Mouse (Mus musculus) liver, adult (tissue): ENCODE measurements around the gene Dst.

Source experiments
- GATA4 ChIP-seq: IDR thresholded peaks from 2 replicates; pipeline ENCODE4 v1.6.1; 2014; ENCODE audit warnings: mild to moderate bottlenecking, low read length; ENCODE audit not compliant: insufficient replicate concordance

The Dst gene

GRCm38 (mm10) chr1:34188721-34189236 is 280.8 kb downstream of the Dst start:
- no peak for TF ChIP-seq GATA4

- TF ChIP-seq GATA4: no peak
These were observed 281.3 kb downstream of the Dst start for GRCm38 (mm10) chr1:34189318-34189717.

DNA sequence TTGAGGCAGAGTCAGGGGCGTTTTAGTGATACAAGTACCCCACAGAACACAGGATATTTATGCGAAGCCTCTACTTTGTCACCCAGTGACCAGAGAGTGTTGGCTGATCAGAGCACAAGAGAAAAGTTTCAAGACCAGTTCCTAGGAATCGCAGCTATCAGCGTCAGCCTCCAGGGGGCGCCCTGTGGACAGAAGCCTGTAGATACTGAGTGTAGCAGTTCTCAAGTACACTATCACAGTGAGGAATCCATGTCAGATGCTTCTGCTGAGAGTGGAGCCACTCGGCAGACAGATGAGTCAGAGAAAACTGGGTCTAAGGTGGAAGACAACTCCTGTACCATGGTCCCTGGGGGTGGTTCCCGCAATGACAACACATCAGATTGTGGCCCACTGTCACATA is 281.9 kb downstream of the Dst start:
- no peak for TF ChIP-seq GATA4

- TF ChIP-seq GATA4: no peak
These were observed 284.1 kb downstream of the Dst start for GRCm38 (mm10) chr1:34192174-34192573.

DNA sequence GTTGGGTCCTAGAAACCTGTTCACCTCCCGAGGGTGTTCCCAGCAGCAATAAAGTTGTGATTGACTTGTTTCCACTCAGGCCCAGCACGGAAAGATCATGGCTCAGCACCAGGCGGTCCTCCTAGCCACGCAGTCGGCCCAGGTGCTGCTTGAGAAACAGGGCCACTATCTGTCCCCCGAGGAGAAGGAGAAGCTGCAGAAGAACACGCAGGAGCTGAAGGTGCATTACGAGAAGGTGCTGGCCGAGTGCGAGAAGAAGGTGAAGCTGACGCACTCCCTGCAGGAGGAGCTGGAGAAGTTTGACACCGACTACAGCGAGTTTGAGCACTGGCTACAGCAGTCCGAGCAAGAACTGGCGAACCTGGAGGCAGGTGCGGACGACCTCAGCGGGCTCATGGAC is 292.8 kb downstream of the Dst start:
- no peak for TF ChIP-seq GATA4

DNA sequence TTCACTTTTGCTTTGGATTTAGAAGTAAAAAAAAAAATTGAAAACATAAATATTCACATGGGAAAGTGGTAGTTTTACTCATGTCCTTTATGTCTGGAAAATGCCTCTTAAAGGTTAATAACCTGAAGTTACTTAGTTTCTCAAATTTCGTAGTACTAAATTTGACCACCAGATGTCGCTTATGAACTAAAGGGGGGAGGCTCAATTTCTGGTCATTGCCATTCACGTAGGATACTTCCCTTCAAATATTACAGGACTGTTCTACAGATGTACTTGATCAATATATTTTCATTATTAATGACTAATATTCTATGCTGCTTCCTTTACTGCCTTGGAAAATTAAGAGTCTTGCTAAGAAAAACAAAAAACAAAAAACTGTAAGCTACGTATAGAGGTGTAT is 293.5 kb downstream of the Dst start:
- no peak for TF ChIP-seq GATA4

DNA sequence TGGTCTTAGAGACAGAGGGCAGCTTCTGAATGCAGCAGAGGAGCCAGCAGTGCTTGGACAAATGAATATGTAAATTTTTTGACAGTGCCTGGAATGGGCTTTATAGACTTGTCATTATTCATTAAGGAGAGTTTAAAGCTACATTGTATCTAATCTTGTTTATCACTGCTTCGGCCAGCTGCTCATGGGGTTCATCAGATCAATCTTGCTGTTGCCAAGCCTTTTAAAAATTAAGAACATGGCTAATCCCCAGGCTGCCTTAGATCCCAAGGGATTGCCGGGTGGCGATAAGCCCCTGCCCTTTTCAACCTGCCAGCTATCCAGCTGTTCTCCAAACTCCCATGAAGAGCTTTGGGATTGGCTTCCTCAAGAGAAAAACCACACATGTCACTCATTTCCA is 303.7 kb downstream of the Dst start:
- no peak for TF ChIP-seq GATA4

DNA sequence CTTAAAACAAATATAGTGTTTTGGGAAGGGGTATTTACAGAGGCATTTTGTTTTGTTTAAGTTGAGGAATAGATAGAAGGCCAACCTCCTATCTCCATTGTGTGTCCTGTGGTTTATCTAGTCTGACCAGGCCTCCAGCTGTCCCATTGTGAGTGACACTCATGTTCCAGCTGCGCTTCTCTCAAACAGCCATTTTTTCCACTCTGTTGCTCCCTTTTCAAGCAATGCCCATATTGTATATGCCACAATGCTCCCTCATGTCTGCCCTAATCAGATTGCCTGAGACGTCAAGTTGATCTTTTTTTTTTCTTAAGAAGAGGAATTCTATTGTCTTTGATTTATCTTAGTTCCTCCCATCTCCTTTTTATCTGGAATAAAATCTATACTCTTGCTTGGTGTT is 308.4 kb downstream of the Dst start:
- TF ChIP-seq GATA4: no peak

GRCm38 (mm10) chr1:34218323-34218722 is 310.3 kb downstream of the Dst start:
- TF ChIP-seq GATA4: no peak

- no peak for TF ChIP-seq GATA4
These were observed 310.8 kb downstream of the Dst start for GRCm38 (mm10) chr1:34218801-34219200.

GRCm38 (mm10) chr1:34220094-34220601 is 312.1 kb downstream of the Dst start:
- TF ChIP-seq GATA4: no peak

- TF ChIP-seq GATA4: no peak
These were observed 315.8 kb downstream of the Dst start for GRCm38 (mm10) chr1:34223866-34224265.

GRCm38 (mm10) chr1:34227676-34228075 is 319.7 kb downstream of the Dst start:
- no peak for TF ChIP-seq GATA4

- no peak for TF ChIP-seq GATA4
These were observed 323.0 kb downstream of the Dst start for GRCm38 (mm10) chr1:34231041-34231440.

- peak; percentile 59; the same call in 1 of the 2 replicates for TF ChIP-seq GATA4
These were observed 328.3 kb downstream of the Dst start for GRCm38 (mm10) chr1:34236254-34236723.

DNA sequence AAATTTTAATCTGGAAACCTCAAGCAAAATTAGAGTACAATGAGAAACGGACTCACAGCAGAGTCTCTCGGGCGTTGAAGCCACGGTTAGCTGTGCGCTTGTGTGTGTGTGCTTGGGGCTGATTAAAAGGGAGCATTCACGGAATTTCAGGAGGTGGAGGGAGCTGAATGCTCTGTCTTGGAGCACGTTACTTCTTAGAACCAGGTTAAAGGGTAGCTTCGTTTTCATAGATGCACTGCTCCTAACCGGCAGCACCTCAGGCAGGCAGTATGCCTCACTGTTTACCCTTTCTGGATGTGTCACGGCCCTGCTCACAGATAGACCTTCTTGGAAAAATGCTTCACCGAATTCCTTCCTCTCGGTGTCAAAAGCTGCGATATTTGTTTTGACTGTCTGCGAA is 329.2 kb downstream of the Dst start:
- TF ChIP-seq GATA4: no peak

DNA sequence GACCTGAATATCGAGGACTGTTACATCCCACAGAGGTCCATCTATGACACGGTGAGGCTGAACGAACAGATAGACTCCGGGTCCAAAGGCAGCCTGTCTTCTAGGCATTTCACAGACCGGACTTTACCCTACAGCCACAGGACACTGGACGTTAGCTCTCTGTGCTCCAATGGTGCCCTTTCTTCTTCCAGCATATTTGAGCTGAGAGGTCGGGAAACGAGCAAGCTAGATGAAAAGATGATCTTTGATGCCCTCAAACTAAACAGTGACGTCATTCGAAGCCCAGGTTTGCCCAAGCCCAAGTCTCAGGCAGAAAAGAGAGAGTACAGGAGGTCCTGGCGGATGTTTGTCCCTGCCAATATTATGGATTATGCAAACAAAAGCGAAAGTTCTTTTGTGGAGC is 329.7 kb downstream of the Dst start:
- TF ChIP-seq GATA4: peak; percentile 30; the same call in 1 of the 2 replicates
